Mouse (Mus musculus) forelimb bud, embryonic 11.5 days (tissue): ENCODE measurements around the gene Fbxw8.

ENCODE experiments used
- DNase-seq: peaks from one replicate; pipeline ENCODE4 v3.0.0-alpha.2; 2012; ENCODE audit warnings: low read depth, low spot score

Fbxw8 gene

GRCm38 (mm10) chr5:118019905-118020304, 135.4 kb downstream of the Fbxw8 start:
- no peak for DNase-seq

DNA sequence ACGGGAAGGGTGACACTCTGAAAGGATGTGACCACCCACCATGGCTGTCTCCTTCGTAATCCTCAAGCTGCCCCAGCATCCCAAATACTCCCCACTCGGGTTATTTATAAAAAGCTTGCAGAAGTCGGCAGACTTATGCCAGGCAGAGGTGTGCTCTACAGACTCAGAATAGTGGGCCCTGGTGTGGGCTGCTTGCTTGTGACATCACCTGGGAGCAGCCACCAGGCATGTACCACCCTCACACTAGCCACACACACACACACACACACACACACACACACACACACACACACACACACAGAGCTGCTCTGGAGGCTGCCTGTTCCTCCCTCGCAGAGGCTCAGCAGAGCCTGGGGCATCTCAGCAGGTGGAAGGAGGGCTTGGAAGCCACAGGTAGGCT, 137.7 kb downstream of the Fbxw8 start:
- no peak for DNase-seq

- no peak for DNase-seq
Observed at GRCm38 (mm10) chr5:118015669-118016068, 139.6 kb downstream of the Fbxw8 start.

DNA sequence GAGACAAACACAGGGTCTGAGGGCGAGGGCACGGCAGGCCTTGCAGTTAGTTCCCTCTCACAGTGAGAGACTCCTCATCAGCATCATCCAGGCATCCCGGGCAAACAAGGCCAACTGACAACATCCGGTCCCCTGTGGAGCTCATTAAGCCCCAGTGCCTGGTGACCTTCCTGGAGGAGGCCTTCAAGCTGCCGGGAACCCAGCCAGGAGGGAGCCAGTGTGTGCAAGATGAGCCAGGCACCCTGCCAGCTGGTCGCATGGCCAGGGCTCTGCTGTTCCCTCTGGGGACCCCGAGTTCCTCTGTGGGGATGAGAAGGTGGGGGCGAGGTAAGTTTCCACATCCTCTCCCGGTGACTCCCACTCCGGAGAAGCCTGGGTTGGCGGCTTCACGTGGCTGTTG, 140.2 kb downstream of the Fbxw8 start:
- no peak for DNase-seq
